Mouse (Mus musculus): ENCODE measurements around the gene Rep15.

Rep15 gene

DNA sequence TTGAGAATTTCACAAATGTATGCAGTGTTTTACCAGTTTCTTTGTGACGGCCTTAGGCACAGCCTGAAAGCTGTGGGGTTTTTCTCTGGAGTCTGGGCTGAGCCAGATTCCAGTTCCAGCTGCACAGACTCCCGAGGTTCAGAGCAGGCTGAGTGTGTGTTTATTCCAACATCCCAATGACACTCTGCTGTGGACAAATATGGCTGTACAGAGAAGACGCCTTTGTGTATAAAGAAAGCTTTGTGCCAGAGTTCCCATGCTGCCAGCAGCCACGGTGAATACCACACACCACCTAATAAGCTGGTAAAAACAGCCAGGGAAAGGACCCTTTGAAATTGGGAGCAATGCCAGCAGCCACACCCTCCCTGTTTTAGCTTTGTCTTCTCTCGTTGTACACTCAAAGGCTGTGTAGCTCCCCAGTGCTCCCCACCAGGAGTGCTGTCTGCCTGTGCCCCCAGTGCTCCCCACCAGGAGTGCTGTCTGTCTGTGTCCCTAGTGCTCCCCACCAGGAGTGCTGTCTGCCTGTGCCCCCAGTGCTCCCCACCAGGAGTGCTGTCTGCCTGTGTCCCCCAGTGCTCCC is 43.5 kb downstream of the Rep15 start:
- in situ Hi-C loops (cut with MboI; ENCODE audit: unreplicated experiment in 2 of 2) = loop anchor here (25.0 kb wide), 6 partner anchors 414 to 2011 kb away; partner anchors contain the start of genes Bhlhe41 (in 1 of the 2) and Lrmp (in 1 of the 2)

DNA sequence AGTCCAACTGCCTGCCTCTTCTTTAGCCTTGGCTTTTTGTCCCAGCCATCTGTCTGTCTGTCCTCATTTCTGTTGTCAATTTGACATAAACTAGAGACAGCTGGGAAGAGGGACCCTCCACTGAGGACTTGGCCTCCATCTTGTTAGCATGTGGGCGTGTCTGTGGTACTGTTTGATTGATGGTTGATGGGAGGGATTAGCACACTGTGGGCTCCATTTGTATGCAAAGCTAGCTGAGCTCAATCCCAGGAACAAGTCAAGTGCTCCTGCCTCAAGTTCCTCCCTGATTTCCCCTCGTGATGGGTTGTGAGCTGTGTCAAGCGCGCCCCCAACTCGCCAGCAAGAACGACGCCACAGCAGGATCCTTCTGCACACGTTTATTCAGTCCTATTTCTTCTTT is 44.5 kb downstream of the Rep15 start:
- in situ Hi-C loops (cut with MboI; ENCODE audit: unreplicated experiment in 2 of 2) = loop anchor here (25.0 kb wide), 6 partner anchors 415 to 2010 kb away; partner anchors contain the start of genes Bhlhe41 (in 1 of the 2) and Lrmp (in 1 of the 2)

DNA sequence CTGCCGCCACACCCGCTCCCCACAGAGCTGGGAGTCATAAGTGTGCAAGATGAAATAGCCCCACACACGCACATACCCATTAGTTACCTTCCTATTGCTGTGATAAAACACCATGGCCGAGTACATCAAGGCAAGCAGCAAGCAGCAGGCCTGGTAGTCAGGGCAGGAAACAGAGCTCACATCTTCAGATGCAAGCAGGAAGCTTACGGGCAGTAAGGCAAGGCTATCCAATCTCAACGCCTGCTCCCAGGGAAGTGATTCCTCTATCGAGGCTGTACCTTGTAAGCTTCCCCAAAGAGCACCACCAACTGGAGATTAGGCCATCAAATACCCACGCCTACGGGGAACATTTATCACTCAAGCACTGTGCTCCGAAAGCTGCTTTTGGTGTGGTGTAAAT is 47.5 kb downstream of the Rep15 start:
- in situ Hi-C loops (cut with MboI; ENCODE audit: unreplicated experiment in 2 of 2) = loop anchor here (25.0 kb wide), 6 partner anchors 418 to 2007 kb away; partner anchors contain the start of genes Bhlhe41 (in 1 of the 2) and Lrmp (in 1 of the 2)

Measured in v-Abl transformed pro-B cells (cell line).